Mouse (Mus musculus): Measurements from ENCODE around the gene Gm17490. TPM values are rescaled to one million over a fixed set of nuclear protein-coding genes. Genes with fewer than 3 reads are reported as not detected.

Gene Gm17490
- not detected for total RNA-seq (2023)

GRCm38 (mm10) chr2:11625890-11626289, at the start of gene Gm17490:
Gene Gm17490 (minus strand): TSS chr2:11626264.

GRCm38 (mm10) chr2:11642451-11642941, 16.4 kb upstream of the Gm17490 start, which contains the start of gene Il2ra:
Gene Il2ra (plus strand): TSS chr2:11642807.

GRCm38 (mm10) chr2:11604053-11604452, 22.0 kb downstream of the Gm17490 start, which contains the start of gene Rbm17:
Gene Rbm17 (minus strand): TSS chr2:11604153.

Other genes starting within 250 kb of the Gm17490 start
- 33.4 TPM for gene Pfkfb3, start 72.2 kb downstream of the Gm17490 start, total RNA-seq (2023)
- gene Rbm17, start 22.1 kb downstream of the Gm17490 start, total RNA-seq (2023): 142 TPM
- 3.2 TPM for gene Il2ra, start 16.5 kb upstream of the Gm17490 start, total RNA-seq (2023)
- 4.9 TPM for gene Il15ra, start 79.0 kb upstream of the Gm17490 start, total RNA-seq (2023)
- gene Fbh1, start 151.3 kb upstream of the Gm17490 start, total RNA-seq (2023): 33.6 TPM
- gene Ankrd16, start 151.6 kb upstream of the Gm17490 start, total RNA-seq (2023): 79.8 TPM

Data from CD8-positive naive resting alpha-beta T cell, adult 57 days (primary cell).